Mouse (Mus musculus) heart, embryonic 13.5 days (tissue): ENCODE measurements at regions not wholly inside any gene's neighbourhood (a gene's known extent, or its start where the extent isn't known, plus 50 kb on each side); places are given as distances from the start of the nearest gene placed in this dataset.

Experiments used
- ATAC-seq: fragments of 200-750 bp; cut with Nextera tagmentation; 2 replicates; pipeline ENCODE4 v1.8.0; 2017; ENCODE audit warnings: moderate TSS enrichment; ENCODE audit not compliant: insufficient number of reproducible peaks, low FRiP score, low TSS enrichment; ENCODE audit errors: extremely low read depth
- H3K27ac ChIP-seq: fragments of 300-500 bp; sonication (generic); replicated peaks from 2 replicates; pipeline ENCODE4 v1.5.1; 2015; ENCODE audit warnings: moderate library complexity, mild to moderate bottlenecking, inconsistent platforms
- H3K27me3 ChIP-seq: fragments of 300-500 bp; sonication (generic); replicated peaks from 2 replicates; pipeline ENCODE4 v1.6.1; 2015; ENCODE audit warnings: mild to moderate bottlenecking, inconsistent platforms
- H3K36me3 ChIP-seq: fragments of 300-500 bp; sonication (generic); 2 replicates; pipeline ENCODE4 v1.6.1; 2015; ENCODE audit warnings: mild to moderate bottlenecking, inconsistent platforms
- H3K4me1 ChIP-seq: fragments of 300-500 bp; sonication (generic); 2 replicates; pipeline ENCODE4 v1.6.1; 2015; ENCODE audit warnings: inconsistent platforms
- H3K4me2 ChIP-seq: fragments of 300-500 bp; sonication (generic); 2 replicates; pipeline ENCODE4 v1.6.1; 2015; ENCODE audit warnings: inconsistent platforms, mild to moderate bottlenecking, moderate library complexity
- H3K4me3 ChIP-seq: fragments of 300-500 bp; sonication (generic); 2 replicates; pipeline ENCODE4 v1.5.1; 2015; ENCODE audit warnings: moderate library complexity, mild to moderate bottlenecking, inconsistent platforms
- H3K9ac ChIP-seq: fragments of 300-500 bp; sonication (generic); 2 replicates; pipeline ENCODE4 v1.6.1; 2015; ENCODE audit warnings: inconsistent platforms, mild to moderate bottlenecking, moderate library complexity
- H3K9me3 ChIP-seq: fragments of 300-500 bp; sonication (generic); 2 replicates; pipeline ENCODE4 v1.6.1; 2016; ENCODE audit warnings: inconsistent platforms
- WGBS: fragments of 180-500 bp; shearing (Covaris S2); methylation state at CpG from one replicate; pipeline ENCODE4 v1.1.7; 2015; ENCODE audit warnings: mixed read lengths; 5-methylcytosine and 5-hydroxymethylcytosine counted together

DNA sequence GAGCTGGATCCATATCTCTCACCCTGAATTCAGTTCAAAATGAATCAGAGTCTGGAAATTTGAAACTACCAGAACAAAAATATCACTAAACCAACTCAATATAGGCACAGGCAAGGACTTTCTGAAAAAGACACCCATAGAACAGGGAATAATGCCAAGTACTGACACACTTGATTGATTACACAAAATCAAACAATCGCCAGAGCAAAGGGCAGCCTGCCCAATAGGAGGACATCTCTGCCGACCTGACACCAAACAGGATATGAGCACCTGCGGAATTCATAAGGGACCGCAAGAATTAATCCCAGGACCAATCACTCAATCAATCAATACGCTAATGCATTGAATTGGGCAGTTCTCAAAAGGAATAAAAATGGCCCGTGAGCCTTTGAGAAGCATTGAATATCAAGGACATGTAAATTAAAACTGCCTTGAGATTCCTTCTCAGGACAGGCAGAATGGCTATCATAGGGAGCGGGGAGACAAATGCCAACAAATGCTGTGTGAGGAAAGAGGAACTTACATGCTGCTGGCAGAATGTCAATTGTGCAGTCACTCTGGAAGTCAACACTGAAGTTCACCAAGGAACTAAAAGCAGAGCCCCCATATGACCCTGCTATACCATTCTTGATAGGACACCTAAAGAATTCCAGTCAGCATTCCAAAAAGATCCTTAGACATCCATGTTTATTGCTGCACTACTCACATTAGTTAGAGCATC is 102.2 kb downstream of the Erv3 start:
- H3K27ac ChIP-seq: no peak overlapping the region
- H3K9me3 ChIP-seq: no peaks in the 10 kb centered on the region; the same call in 1 of the 2 replicates
- H3K36me3 ChIP-seq: no peaks in the 10 kb centered on the region
- no peak overlapping the region for H3K4me3 ChIP-seq
- WGBS: 72% methylated on average over 7 of the region's 7 CpGs
- H3K27me3 ChIP-seq: no peaks in the 10 kb centered on the region
- no peak for ATAC-seq
- H3K4me2 ChIP-seq: no peak overlapping the region
- no peak overlapping the region for H3K9ac ChIP-seq
- H3K4me1 ChIP-seq: no peaks in the 10 kb centered on the region

GRCm38 (mm10) chr2:131755107-131755506 is 104.4 kb downstream of the Erv3 start:
- H3K4me2 ChIP-seq: no peak overlapping the region
- no peak for ATAC-seq
- peaks cover 4% of the 10 kb centered on the region for H3K4me1 ChIP-seq
- H3K36me3 ChIP-seq: no peaks in the 10 kb centered on the region
- no peak overlapping the region for H3K4me3 ChIP-seq
- no peaks in the 10 kb centered on the region for H3K27me3 ChIP-seq
- 58% methylated on average over 2 of the region's 2 CpGs for WGBS
- H3K9ac ChIP-seq: no peak overlapping the region
- H3K27ac ChIP-seq: no peak overlapping the region
- no peaks in the 10 kb centered on the region; the same call in 1 of the 2 replicates for H3K9me3 ChIP-seq

DNA sequence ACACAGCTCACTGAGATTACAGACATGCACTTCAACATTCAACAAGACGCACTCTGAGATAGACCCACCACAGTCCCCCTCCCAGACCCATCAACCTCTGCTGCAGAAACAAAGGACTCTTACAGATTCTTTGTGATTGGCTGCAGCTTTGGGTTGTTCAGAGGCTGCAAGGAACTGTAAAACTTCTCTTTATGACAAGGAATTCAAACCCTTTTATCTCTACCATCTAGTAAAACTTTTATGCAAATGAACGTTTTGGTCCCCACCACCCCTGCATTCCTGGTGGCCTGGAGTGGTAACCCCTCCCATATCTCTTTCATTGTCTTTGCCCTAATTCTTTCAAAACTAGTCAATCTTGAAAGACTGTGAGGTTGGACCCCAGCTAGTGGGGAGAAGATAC is 106.1 kb downstream of the Erv3 start:
- Histone ChIP-seq H3K36me3 (no peaks in the 10 kb centered on the region), H3K9me3 (no peaks in the 10 kb centered on the region; the same call in 1 of the 2 replicates), H3K9ac (no peak overlapping the region), H3K4me2 (no peak overlapping the region), H3K4me1 (peaks cover 16% of the 10 kb centered on the region), H3K27ac (no peak overlapping the region), H3K27me3 (no peaks in the 10 kb centered on the region), H3K4me3 (no peak overlapping the region)
- no peak for ATAC-seq
- 48% methylated on average over 2 of the region's 2 CpGs for WGBS

- no peak for ATAC-seq
- H3K4me1 ChIP-seq: peaks cover 21% of the 10 kb centered on the region
- no peaks in the 10 kb centered on the region for H3K36me3 ChIP-seq
- no peaks in the 10 kb centered on the region; the same call in 1 of the 2 replicates for H3K9me3 ChIP-seq
- 76% methylated on average over 6 of the region's 6 CpGs for WGBS
- no peak overlapping the region for H3K4me3 ChIP-seq
- H3K27ac ChIP-seq: no peak overlapping the region
- H3K4me2 ChIP-seq: no peak overlapping the region
- H3K9ac ChIP-seq: no peak overlapping the region
- H3K27me3 ChIP-seq: no peaks in the 10 kb centered on the region
Measured at GRCm38 (mm10) chr2:131750679-131751078, 108.9 kb downstream of the Erv3 start.

DNA sequence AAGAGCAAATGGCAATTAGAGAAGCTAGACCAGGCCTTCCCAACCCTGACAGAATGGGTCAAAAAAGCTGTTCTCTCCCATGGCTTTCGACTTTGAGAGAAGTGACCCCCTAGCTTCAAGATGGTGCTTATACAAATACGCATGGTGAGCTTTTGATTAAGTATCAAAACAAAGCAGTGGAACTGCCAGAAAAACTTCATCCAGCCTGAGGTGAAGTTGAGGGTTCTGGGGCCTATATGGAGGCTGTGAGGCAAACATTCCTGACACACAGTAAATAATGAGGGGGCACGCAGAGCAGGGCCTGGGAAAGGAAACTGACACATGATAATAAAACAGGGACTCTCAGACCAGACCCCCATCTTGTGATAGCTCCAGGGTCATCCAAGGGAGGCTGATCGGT is 109.3 kb downstream of the Erv3 start:
- H3K9ac ChIP-seq: no peak overlapping the region
- WGBS: 52% methylated on average over 4 of the region's 4 CpGs
- H3K27me3 ChIP-seq: no peaks in the 10 kb centered on the region
- peaks cover 21% of the 10 kb centered on the region for H3K4me1 ChIP-seq
- no peak for ATAC-seq
- no peaks in the 10 kb centered on the region; the same call in 1 of the 2 replicates for H3K9me3 ChIP-seq
- H3K36me3 ChIP-seq: no peaks in the 10 kb centered on the region
- H3K4me2 ChIP-seq: no peak overlapping the region
- 0 out of 2 replicates have a peak overlapping the region, but pooled peaks have one; percentile 7 for H3K27ac ChIP-seq
- H3K4me3 ChIP-seq: no peak overlapping the region

GRCm38 (mm10) chr2:131749746-131750145 is 109.8 kb downstream of the Erv3 start:
- no peak for ATAC-seq
- Histone ChIP-seq H3K4me3 (no peak overlapping the region), H3K9me3 (no peaks in the 10 kb centered on the region; the same call in 1 of the 2 replicates), H3K27ac (0 out of 2 replicates have a peak overlapping the region, but pooled peaks have one; percentile 7), H3K27me3 (no peaks in the 10 kb centered on the region), H3K36me3 (no peaks in the 10 kb centered on the region), H3K4me1 (peaks cover 21% of the 10 kb centered on the region), H3K4me2 (no peak overlapping the region), H3K9ac (no peak overlapping the region)
- 64% methylated on average over 3 of the region's 3 CpGs for WGBS

DNA sequence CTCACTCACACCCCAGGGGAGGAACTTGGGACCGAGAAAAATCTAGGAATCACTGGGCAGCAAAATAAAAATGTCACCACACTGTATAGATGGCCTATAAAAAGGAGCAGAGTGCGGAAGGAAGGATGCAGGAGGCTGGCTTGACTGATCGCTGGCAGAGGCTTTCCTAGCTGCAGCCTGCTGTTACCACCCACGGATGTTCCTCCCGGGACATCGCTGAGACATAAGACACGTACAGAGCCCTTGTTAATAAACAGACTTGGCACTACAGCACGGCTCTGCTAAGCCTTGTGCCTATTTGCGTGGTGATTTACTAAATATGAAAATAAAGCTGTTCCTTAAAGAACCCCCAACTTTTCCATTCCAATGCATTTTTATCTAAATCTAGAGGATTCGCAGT is 110.8 kb downstream of the Erv3 start:
- no peaks in the 10 kb centered on the region for H3K36me3 ChIP-seq
- no peak overlapping the region for H3K27ac ChIP-seq
- 42% methylated on average over 10 of the region's 10 CpGs for WGBS
- H3K9me3 ChIP-seq: no peaks in the 10 kb centered on the region; the same call in 1 of the 2 replicates
- H3K4me2 ChIP-seq: no peak overlapping the region
- H3K9ac ChIP-seq: no peak overlapping the region
- no peaks in the 10 kb centered on the region for H3K27me3 ChIP-seq
- H3K4me1 ChIP-seq: peaks cover 21% of the 10 kb centered on the region
- ATAC-seq: no peak
- H3K4me3 ChIP-seq: no peak overlapping the region

DNA sequence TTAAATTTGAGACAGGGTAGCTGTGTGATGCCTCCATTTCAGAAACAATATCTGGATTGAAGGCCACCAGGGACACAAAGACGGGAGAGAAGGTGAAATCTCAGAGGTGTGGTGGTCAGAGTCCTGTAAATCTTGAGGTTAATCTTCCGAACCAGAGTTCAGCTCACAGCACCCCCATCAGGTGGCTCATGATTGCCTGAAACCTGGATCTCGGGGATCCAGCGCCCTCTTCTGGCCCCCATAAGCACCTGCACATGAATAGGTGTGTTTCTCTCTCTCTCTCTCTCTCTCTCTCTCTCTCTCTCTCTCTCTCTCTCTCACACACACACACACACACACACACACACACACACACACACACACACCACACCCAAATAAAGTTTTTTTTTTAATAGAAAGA is 111.8 kb downstream of the Erv3 start:
- H3K4me3 ChIP-seq: no peak overlapping the region
- H3K4me2 ChIP-seq: no peak overlapping the region
- peaks cover 21% of the 10 kb centered on the region for H3K4me1 ChIP-seq
- H3K9ac ChIP-seq: no peak overlapping the region
- whole genome bisulfite sequencing: 70% methylated on average over 4 of the region's 4 CpGs
- H3K27ac ChIP-seq: no peak overlapping the region
- H3K27me3 ChIP-seq: no peaks in the 10 kb centered on the region
- H3K36me3 ChIP-seq: no peaks in the 10 kb centered on the region
- ATAC-seq: no peak
- H3K9me3 ChIP-seq: no peaks in the 10 kb centered on the region; the same call in 1 of the 2 replicates

- Histone ChIP-seq H3K4me1 (peaks cover 21% of the 10 kb centered on the region), H3K9me3 (no peaks in the 10 kb centered on the region), H3K27ac (no peak overlapping the region), H3K9ac (no peak overlapping the region), H3K4me2 (no peak overlapping the region), H3K27me3 (no peaks in the 10 kb centered on the region), H3K4me3 (no peak overlapping the region), H3K36me3 (no peaks in the 10 kb centered on the region)
- 72% methylated on average over 5 of the region's 5 CpGs for WGBS
- ATAC-seq: no peak
Measured at GRCm38 (mm10) chr2:131745381-131745895, 114.1 kb downstream of the Erv3 start.

DNA sequence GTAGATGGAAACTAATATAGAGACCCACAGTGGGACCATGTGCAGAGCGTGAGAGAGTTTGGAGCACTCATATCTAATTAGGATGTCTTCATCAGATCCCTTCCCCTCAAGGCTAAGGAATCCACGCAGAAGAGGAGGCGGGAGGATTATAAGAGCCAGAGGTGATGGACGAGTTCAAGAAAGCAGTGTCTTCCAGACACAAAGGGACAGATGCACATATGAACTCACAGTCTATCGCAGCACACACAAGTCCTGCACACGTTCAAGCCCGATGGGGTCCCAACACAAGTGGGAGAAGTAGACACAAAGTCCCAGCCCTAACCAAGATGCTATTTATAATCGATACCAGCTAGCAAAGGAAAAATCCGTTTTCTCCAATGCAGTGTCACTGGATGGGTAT is 114.6 kb downstream of the Erv3 start:
- Histone ChIP-seq H3K4me2 (no peak overlapping the region), H3K4me1 (peaks cover 16% of the 10 kb centered on the region), H3K9ac (no peak overlapping the region), H3K9me3 (no peaks in the 10 kb centered on the region), H3K27me3 (no peaks in the 10 kb centered on the region), H3K36me3 (no peaks in the 10 kb centered on the region), H3K27ac (no peak overlapping the region), H3K4me3 (no peak overlapping the region)
- 71% methylated on average over 9 of the region's 9 CpGs for WGBS
- no peak for ATAC-seq

GRCm38 (mm10) chr2:131740456-131740855 is 119.1 kb downstream of the Erv3 start:
- Histone ChIP-seq H3K4me2 (no peak overlapping the region), H3K27ac (no peak overlapping the region), H3K9me3 (no peaks in the 10 kb centered on the region), H3K36me3 (no peaks in the 10 kb centered on the region), H3K27me3 (0 out of 2 replicates have a peak, but pooled peaks cover 6% of the 10 kb centered on the region), H3K4me1 (no peaks in the 10 kb centered on the region), H3K4me3 (no peak overlapping the region), H3K9ac (no peak overlapping the region)
- WGBS: 72% methylated on average over 5 of the region's 5 CpGs
- no peak for ATAC-seq

GRCm38 (mm10) chr2:131739022-131739421 is 120.5 kb downstream of the Erv3 start:
- 55% methylated on average over 4 of the region's 4 CpGs for WGBS
- H3K4me3 ChIP-seq: no peak overlapping the region
- H3K27me3 ChIP-seq: 0 out of 2 replicates have a peak, but pooled peaks cover 6% of the 10 kb centered on the region
- no peak overlapping the region for H3K4me2 ChIP-seq
- no peaks in the 10 kb centered on the region for H3K4me1 ChIP-seq
- H3K9ac ChIP-seq: no peak overlapping the region
- H3K36me3 ChIP-seq: no peaks in the 10 kb centered on the region
- ATAC-seq: no peak
- no peak overlapping the region for H3K27ac ChIP-seq
- no peaks in the 10 kb centered on the region for H3K9me3 ChIP-seq
